Mouse (Mus musculus) hindbrain, embryonic 13.5 days (tissue): ENCODE measurements at regions not wholly inside any gene's neighbourhood (a gene's known extent, or its start where the extent isn't known, plus 50 kb on each side); places are given as distances from the start of the nearest gene placed in this dataset.

Experiments
- ATAC-seq: fragments of 200-750 bp; cut with Nextera tagmentation; 2 replicates; pipeline ENCODE4 v1.8.0; 2017; ENCODE audit warnings: moderate TSS enrichment; ENCODE audit not compliant: low FRiP score
- H3K27ac ChIP-seq: fragments of 300-500 bp; sonication (generic); 2 replicates; pipeline ENCODE4 v1.5.1; 2015; ENCODE audit warnings: inconsistent platforms, mild to moderate bottlenecking, moderate library complexity
- H3K27me3 ChIP-seq: fragments of 300-500 bp; sonication (generic); 2 replicates; pipeline ENCODE4 v1.6.1; 2015; ENCODE audit warnings: mild to moderate bottlenecking, inconsistent platforms
- H3K36me3 ChIP-seq: fragments of 300-500 bp; sonication (generic); 2 replicates; pipeline ENCODE4 v1.6.1; 2015; ENCODE audit warnings: mild to moderate bottlenecking, inconsistent platforms
- H3K4me1 ChIP-seq: fragments of 300-500 bp; sonication (generic); replicated peaks from 2 replicates; pipeline ENCODE4 v1.6.1; 2015; ENCODE audit warnings: inconsistent platforms
- H3K4me2 ChIP-seq: fragments of 300-500 bp; sonication (generic); 2 replicates; pipeline ENCODE4 v1.6.1; 2015; ENCODE audit warnings: inconsistent platforms, mild to moderate bottlenecking, moderate library complexity
- H3K4me3 ChIP-seq: fragments of 300-500 bp; sonication (generic); 2 replicates; pipeline ENCODE4 v1.5.1; 2015; ENCODE audit warnings: mild to moderate bottlenecking, inconsistent platforms
- H3K9ac ChIP-seq: fragments of 300-500 bp; sonication (generic); 2 replicates; pipeline ENCODE4 v1.6.1; 2015; ENCODE audit warnings: mild to moderate bottlenecking, inconsistent platforms
- H3K9me3 ChIP-seq: fragments of 300-500 bp; sonication (generic); 2 replicates; pipeline ENCODE4 v1.6.1; 2016; ENCODE audit warnings: inconsistent platforms
- WGBS: fragments of 180-500 bp; shearing (Covaris S2); methylation state at CpG from one replicate; pipeline ENCODE4 v1.1.7; 2015; 5-methylcytosine and 5-hydroxymethylcytosine counted together

DNA sequence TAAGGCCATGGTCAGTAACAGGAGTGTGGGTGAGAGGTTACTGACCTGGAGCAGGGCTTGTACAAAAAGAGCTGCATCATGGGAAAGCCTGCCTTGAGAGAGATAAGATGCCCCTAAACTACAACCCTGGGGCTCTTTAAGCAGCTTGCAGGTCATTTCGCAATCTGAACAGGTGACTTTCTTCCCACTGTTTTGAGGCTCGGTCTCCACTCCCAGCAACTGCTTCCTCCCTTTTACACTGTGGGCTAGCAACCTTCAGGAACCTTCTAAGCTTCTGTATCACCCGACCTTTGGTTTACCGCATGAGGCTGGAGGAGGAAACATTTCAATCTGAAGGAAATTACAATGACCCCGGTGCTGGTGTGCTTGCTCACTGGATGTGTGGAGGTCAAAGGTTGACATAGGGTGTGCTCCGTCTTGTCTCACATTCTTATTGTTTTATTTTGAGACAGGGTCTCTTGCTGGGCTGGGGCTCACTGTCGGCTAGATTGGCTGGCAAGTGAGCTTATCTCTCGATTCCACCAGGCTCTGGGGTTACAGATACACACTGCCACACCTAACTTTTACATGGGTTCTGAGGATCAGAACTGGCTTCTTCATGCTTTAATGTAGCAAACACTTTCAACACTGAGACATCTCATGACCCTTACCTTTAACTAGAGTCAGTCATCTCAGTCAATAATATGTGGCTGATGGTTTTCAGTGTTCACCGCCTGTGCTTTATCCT, 71.1 kb upstream of the Ccdc71l start:
- no peaks in the 10 kb centered on the region for H3K4me1 ChIP-seq
- H3K9me3 ChIP-seq, result no peaks in the 10 kb centered on the region
- no peak overlapping the region for H3K4me2 ChIP-seq
- no peak for ATAC-seq
- no peaks in the 10 kb centered on the region for H3K27me3 ChIP-seq
- no peak overlapping the region for H3K9ac ChIP-seq
- WGBS, result 63% methylated on average over 9 of the region's 9 CpGs
- no peak overlapping the region for H3K4me3 ChIP-seq
- no peaks in the 10 kb centered on the region for H3K36me3 ChIP-seq
- no peak overlapping the region for H3K27ac ChIP-seq

DNA sequence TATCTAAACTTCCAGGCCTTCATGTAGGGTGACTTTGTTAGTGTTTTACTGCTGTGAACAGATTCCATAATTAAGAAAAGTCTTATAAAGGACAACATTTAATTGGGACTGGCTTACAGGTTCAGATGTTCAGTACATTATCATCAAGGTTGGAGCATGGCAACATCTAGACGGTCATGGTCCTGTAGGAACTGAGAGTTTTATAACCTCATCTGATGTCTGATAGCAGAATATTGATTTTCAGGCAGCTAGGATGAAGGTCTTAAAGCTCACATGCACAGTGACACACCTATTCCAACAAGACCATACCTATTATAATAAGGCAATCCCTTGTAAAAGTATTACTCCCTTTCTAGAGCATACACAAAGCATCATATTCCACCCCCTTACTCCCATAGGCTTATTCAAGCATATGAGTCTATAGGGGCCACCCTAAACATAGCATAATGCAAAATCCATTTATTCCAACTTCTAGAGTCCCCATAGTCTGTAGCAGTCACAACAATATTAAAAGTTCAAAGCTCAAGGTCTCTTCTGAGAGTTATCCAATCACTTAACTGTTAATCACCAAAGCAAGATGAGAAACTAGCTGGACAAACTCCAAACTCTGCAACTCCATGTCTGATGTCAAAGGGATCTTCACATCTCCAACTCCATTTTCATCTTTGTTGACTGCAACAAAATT, 63.3 kb upstream of the Ccdc71l start:
- H3K4me1 ChIP-seq, result no peaks in the 10 kb centered on the region
- 95% methylated on average over 1 of the region's 1 CpGs for WGBS
- no peak overlapping the region for H3K27ac ChIP-seq
- H3K9ac ChIP-seq, result no peak overlapping the region
- no peak overlapping the region for H3K4me2 ChIP-seq
- H3K27me3 ChIP-seq, result no peaks in the 10 kb centered on the region
- H3K9me3 ChIP-seq, result no peaks in the 10 kb centered on the region
- no peak overlapping the region for H3K4me3 ChIP-seq
- no peaks in the 10 kb centered on the region for H3K36me3 ChIP-seq
- no peak for ATAC-seq
